Mouse (Mus musculus): ENCODE results near the gene Ntn4. TPM values are rescaled to one million over a fixed set of nuclear protein-coding genes. Genes with fewer than 3 reads are reported as not detected.

Gene Ntn4
- total RNA-seq, 1 experiment: 1.9 TPM

DNA sequence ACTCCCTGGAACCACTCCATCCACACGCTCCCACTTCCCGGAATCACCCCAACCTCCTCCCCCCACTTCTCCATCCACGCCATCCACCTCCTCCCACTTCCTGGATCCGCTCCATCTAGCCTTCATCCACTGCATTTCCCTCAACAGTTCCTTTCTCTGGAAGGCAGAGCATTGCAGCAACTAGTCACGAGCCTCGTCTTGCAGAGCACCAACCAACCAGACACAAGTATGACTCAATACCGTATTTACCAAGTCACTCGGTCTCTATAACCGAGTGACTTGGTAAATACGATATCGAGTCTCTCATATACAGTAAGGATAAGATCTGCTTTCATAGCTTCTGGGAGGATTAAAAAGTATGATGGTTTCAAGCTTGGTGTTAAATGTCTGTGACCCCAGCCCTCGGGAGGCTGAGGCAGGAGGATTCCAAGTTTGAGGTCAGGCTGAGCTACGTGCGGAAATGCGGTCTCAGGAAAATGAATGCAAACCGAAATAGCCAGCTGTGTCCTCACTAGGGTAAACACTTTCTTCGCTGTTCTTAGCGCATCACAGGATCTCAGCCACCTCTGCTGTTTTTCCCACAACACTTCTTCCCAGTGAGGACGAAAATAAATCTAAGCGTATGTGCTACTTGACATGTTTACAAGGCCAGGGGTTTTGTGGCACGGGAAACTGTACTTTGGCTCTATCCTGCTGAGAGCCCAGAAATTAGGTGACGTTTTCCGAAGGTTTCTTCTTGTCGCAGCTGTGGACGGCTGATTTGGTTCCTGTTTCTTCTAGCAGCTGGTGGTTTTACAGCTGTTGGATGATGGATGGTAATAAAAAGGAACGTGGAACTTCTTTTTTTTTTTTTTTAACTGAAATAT lies 48.1 kb downstream of the Ntn4 start:
- Histone ChIP-seq H3K4me1 (ENCODE audit: control insufficient read depth in 2 of 2, insufficient read depth in 2 of 2, low read length in 2 of 2, poor library complexity in 1 of 2) (no peaks in the 10 kb centered on the region; a peak in 1 of 4 replicates), H3K27ac (ENCODE audit: insufficient read depth, low read depth, low read length, poor library complexity, severe bottlenecking) (no peak overlapping the region), H3K36me3 (ENCODE audit: control insufficient read depth, insufficient read depth, low read length, poor library complexity, severe bottlenecking) (no peaks in the 10 kb centered on the region), H3K4me3 (ENCODE audit: insufficient read depth in 1 of 2, low read depth in 1 of 2, low read length in 2 of 2, poor library complexity in 1 of 2, severe bottlenecking in 1 of 2) (0 out of 4 replicates have a peak overlapping the region, but pooled peaks of 1 of the 2 experiments have one; percentile 36), H3K9me3 (ENCODE audit: control insufficient read depth, insufficient read depth, low read depth, low read length) (no peaks in the 10 kb centered on the region), H3K9ac (ENCODE audit: insufficient read depth, low read depth, low read length, poor library complexity, severe bottlenecking) (no peak overlapping the region)
- no peak for DNase-seq (ENCODE audit: low read depth, low spot score)
- TF ChIP-seq ZNF384 (IDR thresholded peaks at IDR 0.05; ENCODE audit: low read depth, low read length): no peak
- no peak for TF ChIP-seq ZC3H11A (IDR thresholded peaks at IDR 0.05; ENCODE audit: borderline replicate concordance, low read depth, low read length)
- TF ChIP-seq CHD2 (IDR thresholded peaks at IDR 0.05; ENCODE audit: low read depth, low read length): no peak
- TF ChIP-seq HCFC1 (IDR thresholded peaks at IDR 0.05; ENCODE audit: borderline replicate concordance, insufficient read depth, low read length): no peak
- no peak for TF ChIP-seq MAFK (IDR thresholded peaks at IDR 0.05; ENCODE audit: insufficient read depth, low read depth, low read length)
- in situ Hi-C loops (cut with MboI; ENCODE audit: low sequenced_read_pairs in 2 of 2, unreplicated experiment in 2 of 2): no loop called here

DNA sequence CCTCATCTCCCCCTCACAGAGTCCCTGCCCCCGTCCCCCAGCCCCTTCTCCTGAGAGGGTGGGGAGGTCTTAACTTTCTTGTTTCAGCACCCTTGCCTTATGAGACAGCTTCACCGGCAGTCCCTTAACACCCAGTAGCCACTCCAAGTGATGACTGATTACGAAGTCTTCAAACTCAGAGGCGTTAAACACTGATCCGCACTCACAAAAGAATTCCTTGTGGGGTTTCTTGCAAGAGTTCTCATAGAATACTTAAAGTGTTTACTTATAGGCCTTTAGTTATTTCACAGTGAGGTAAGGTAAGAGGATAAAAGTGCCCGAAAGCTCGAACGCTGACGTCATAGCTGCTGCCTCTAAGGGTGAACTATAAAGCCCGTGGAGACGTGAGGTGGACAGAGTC lies 50.9 kb downstream of the Ntn4 start:
- H3K4me1 ChIP-seq (ENCODE audit: control insufficient read depth in 2 of 2, insufficient read depth in 2 of 2, low read length in 2 of 2, poor library complexity in 1 of 2): no peaks in the 10 kb centered on the region
- DNase-seq (ENCODE audit: low read depth, low spot score): no peak
- in situ Hi-C loops (cut with MboI; ENCODE audit: low sequenced_read_pairs in 2 of 2, unreplicated experiment in 2 of 2): no loop called here
- TF ChIP-seq ZC3H11A (IDR thresholded peaks at IDR 0.05; ENCODE audit: borderline replicate concordance, low read depth, low read length): no peak
- no peak for TF ChIP-seq MAFK (IDR thresholded peaks at IDR 0.05; ENCODE audit: insufficient read depth, low read depth, low read length)
- no peak for TF ChIP-seq CHD2 (IDR thresholded peaks at IDR 0.05; ENCODE audit: low read depth, low read length)
- TF ChIP-seq ZNF384 (IDR thresholded peaks at IDR 0.05; ENCODE audit: low read depth, low read length): no peak
- no peak for TF ChIP-seq HCFC1 (IDR thresholded peaks at IDR 0.05; ENCODE audit: borderline replicate concordance, insufficient read depth, low read length)
- no peak overlapping the region for H3K4me3 ChIP-seq (ENCODE audit: insufficient read depth in 1 of 2, low read depth in 1 of 2, low read length in 2 of 2, poor library complexity in 1 of 2, severe bottlenecking in 1 of 2)
- no peaks in the 10 kb centered on the region for H3K36me3 ChIP-seq (ENCODE audit: control insufficient read depth, insufficient read depth, low read length, poor library complexity, severe bottlenecking)
- H3K9me3 ChIP-seq (ENCODE audit: control insufficient read depth, insufficient read depth, low read depth, low read length): no peaks in the 10 kb centered on the region
- no peak overlapping the region for H3K9ac ChIP-seq (ENCODE audit: insufficient read depth, low read depth, low read length, poor library complexity, severe bottlenecking)
- no peak overlapping the region for H3K27ac ChIP-seq (ENCODE audit: insufficient read depth, low read depth, low read length, poor library complexity, severe bottlenecking)

DNA sequence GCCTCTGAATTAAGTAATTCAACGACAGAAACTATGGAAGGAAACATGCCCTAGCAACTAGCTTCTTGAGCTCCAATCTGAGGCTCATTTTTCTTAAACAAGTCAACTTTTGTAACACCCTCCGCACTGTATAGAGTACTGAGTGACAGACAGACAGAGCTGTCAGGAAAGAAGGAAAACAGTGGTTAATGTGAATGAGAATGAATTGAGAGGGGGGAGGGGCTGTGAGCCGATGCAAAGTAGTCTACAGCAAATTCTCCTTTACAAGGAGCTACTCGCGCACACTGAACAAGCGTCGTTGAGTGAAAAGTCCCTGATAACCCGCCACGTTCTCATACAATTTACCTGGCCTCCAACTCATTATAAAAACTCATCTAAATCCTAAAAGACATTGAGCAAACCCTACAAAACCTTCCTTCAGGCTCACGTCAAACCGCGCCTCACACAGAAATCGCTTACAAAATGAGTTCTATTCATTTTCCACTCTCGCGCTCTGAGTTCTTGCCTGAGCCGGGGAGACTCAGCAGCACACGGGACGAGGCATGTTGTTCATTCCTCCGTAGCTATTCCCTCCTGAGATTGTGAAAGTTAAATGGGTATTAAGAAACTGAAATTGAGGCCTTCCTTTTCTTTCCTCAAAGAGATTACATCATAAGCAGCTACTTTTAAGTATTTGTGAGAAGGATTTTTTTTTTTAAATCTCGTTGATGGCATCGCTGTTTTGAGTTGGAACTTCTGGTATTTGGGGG lies 54.7 kb downstream of the Ntn4 start:
- no peaks in the 10 kb centered on the region for H3K9me3 ChIP-seq (ENCODE audit: control insufficient read depth, insufficient read depth, low read depth, low read length)
- H3K9ac ChIP-seq (ENCODE audit: insufficient read depth, low read depth, low read length, poor library complexity, severe bottlenecking): no peak overlapping the region
- DNase-seq (ENCODE audit: low read depth, low spot score): no peak
- in situ Hi-C loops (cut with MboI; ENCODE audit: low sequenced_read_pairs in 2 of 2, unreplicated experiment in 2 of 2): no loop called here
- no peaks in the 10 kb centered on the region for H3K36me3 ChIP-seq (ENCODE audit: control insufficient read depth, insufficient read depth, low read length, poor library complexity, severe bottlenecking)
- H3K4me3 ChIP-seq (ENCODE audit: insufficient read depth in 1 of 2, low read depth in 1 of 2, low read length in 2 of 2, poor library complexity in 1 of 2, severe bottlenecking in 1 of 2): no peak overlapping the region
- no peak for TF ChIP-seq ZNF384 (IDR thresholded peaks at IDR 0.05; ENCODE audit: low read depth, low read length)
- no peak for TF ChIP-seq CHD2 (IDR thresholded peaks at IDR 0.05; ENCODE audit: low read depth, low read length)
- no peak for TF ChIP-seq ZC3H11A (IDR thresholded peaks at IDR 0.05; ENCODE audit: borderline replicate concordance, low read depth, low read length)
- no peaks in the 10 kb centered on the region for H3K4me1 ChIP-seq (ENCODE audit: control insufficient read depth in 2 of 2, insufficient read depth in 2 of 2, low read length in 2 of 2, poor library complexity in 1 of 2)
- H3K27ac ChIP-seq (ENCODE audit: insufficient read depth, low read depth, low read length, poor library complexity, severe bottlenecking): no peak overlapping the region

DNA sequence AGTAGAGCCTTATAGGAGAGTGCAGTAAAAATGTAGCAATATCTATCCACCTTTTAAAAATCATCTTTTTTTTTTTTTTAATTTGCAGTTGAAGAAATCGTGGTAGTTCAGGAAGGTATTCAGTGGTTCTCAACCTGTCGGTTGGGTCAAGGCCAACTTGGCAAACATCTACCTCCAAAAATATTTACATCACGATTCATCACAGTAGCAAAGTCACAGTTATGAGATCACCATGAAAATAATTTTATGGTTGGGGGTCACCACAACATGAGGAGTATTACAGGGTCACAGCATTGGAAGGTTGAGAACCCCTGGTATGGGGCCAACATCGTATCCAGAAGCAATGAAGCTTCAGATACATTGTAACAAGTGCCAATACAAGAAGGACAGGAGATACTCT lies 55.5 kb downstream of the Ntn4 start:
- H3K9me3 ChIP-seq (ENCODE audit: control insufficient read depth, insufficient read depth, low read depth, low read length): no peaks in the 10 kb centered on the region
- DNase-seq (ENCODE audit: low read depth, low spot score): no peak
- H3K9ac ChIP-seq (ENCODE audit: insufficient read depth, low read depth, low read length, poor library complexity, severe bottlenecking): no peak overlapping the region
- H3K4me3 ChIP-seq (ENCODE audit: insufficient read depth in 1 of 2, low read depth in 1 of 2, low read length in 2 of 2, poor library complexity in 1 of 2, severe bottlenecking in 1 of 2): no peak overlapping the region
- no peaks in the 10 kb centered on the region for H3K36me3 ChIP-seq (ENCODE audit: control insufficient read depth, insufficient read depth, low read length, poor library complexity, severe bottlenecking)
- H3K27ac ChIP-seq (ENCODE audit: insufficient read depth, low read depth, low read length, poor library complexity, severe bottlenecking): no peak overlapping the region
- no peak for TF ChIP-seq CHD2 (IDR thresholded peaks at IDR 0.05; ENCODE audit: low read depth, low read length)
- no peak for TF ChIP-seq ZNF384 (IDR thresholded peaks at IDR 0.05; ENCODE audit: low read depth, low read length)
- TF ChIP-seq ZC3H11A (IDR thresholded peaks at IDR 0.05; ENCODE audit: borderline replicate concordance, low read depth, low read length): no peak
- no peak for TF ChIP-seq HCFC1 (IDR thresholded peaks at IDR 0.05; ENCODE audit: borderline replicate concordance, insufficient read depth, low read length)
- no peak for TF ChIP-seq MAFK (IDR thresholded peaks at IDR 0.05; ENCODE audit: insufficient read depth, low read depth, low read length)
- H3K4me1 ChIP-seq (ENCODE audit: control insufficient read depth in 2 of 2, insufficient read depth in 2 of 2, low read length in 2 of 2, poor library complexity in 1 of 2): no peaks in the 10 kb centered on the region
- in situ Hi-C loops (cut with MboI; ENCODE audit: low sequenced_read_pairs in 2 of 2, unreplicated experiment in 2 of 2): no loop called here

Data from ES-E14 (cell line).